Mouse (Mus musculus) G1E (cell line): Measurements from ENCODE around the gene Nckap1l. TPM values are rescaled to one million over a fixed set of nuclear protein-coding genes. Genes with fewer than 3 reads are reported as not detected.

Experiments
- ATAC-seq: 2 replicates; pipeline ENCODE4 v1.8.0; 2016; ENCODE audit warnings: mild to moderate bottlenecking; ENCODE audit not compliant: insufficient number of reproducible peaks, poor library complexity, low FRiP score, severe bottlenecking; ENCODE audit errors: extremely low read depth
- DNase-seq: peaks from one replicate; pipeline ENCODE4 v3.0.0; 2012; ENCODE audit warnings: low spot score
- H3K27me3 ChIP-seq: 2 replicates; pipeline ENCODE4 v1.6.1; 2012; ENCODE audit warnings: mild to moderate bottlenecking, low read length, inconsistent platforms; ENCODE audit not compliant: insufficient read depth
- H3K36me3 ChIP-seq: replicated peaks from 2 replicates; pipeline ENCODE3; 2012; ENCODE audit warnings: mild to moderate bottlenecking, inconsistent platforms
- H3K4me1 ChIP-seq: 2 replicates; pipeline ENCODE4 v1.6.1; 2012; ENCODE audit warnings: low read depth, low read length, inconsistent platforms, mixed read lengths; ENCODE audit not compliant: insufficient read depth
- H3K4me3 ChIP-seq: 2 replicates; pipeline ENCODE4 v1.5.1; 2012; ENCODE audit warnings: low read depth, mild to moderate bottlenecking, inconsistent platforms, low read length, moderate library complexity, mixed read lengths
- H3K9me3 ChIP-seq: replicated peaks from 2 replicates; pipeline ENCODE4 v1.6.1; 2012; ENCODE audit warnings: inconsistent platforms
- CTCF ChIP-seq: IDR thresholded peaks from 2 replicates; pipeline ENCODE4 v1.5.1; 2012; ENCODE audit warnings: low read depth, low read length, inconsistent platforms, mixed read lengths
- GATA1 ChIP-seq: IDR thresholded peaks from 2 replicates; pipeline ENCODE4 v1.6.1; 2012; ENCODE audit warnings: borderline replicate concordance, low read length, inconsistent platforms, mixed read lengths
- GATA2 ChIP-seq: IDR thresholded peaks from 2 replicates; pipeline ENCODE4 v1.6.1; 2012; ENCODE audit warnings: low read depth, low read length, inconsistent platforms, borderline replicate concordance
- POLR2AphosphoS5 ChIP-seq: IDR thresholded peaks from 2 replicates; pipeline ENCODE4 v1.6.1; 2012; ENCODE audit warnings: low read depth, low read length, inconsistent platforms; ENCODE audit not compliant: insufficient replicate concordance
- TAL1 ChIP-seq: conservative IDR thresholded peaks from 2 replicates; pipeline ENCODE4 v1.6.1; 2012; ENCODE audit warnings: low read depth, low read length, inconsistent platforms, mixed read lengths
- polyA plus RNA-seq: library from polyadenylated mRNA; stranded (reverse); fragments of >175 nt; gene quantifications from 2 replicates; pipeline ENCODE4 v1.2.3, GENCODE M21; 2012
- total RNA-seq, 2 experiments: library from RNA; stranded (forward) in 1 of 2; stranded (reverse) in 1 of 2; fragments of 200-1000 nt in 1 of 2; fragments of >200 nt in 1 of 2; fragmentation: Nextera tagmentation in 1 of 2; gene quantifications; 2 replicates each; pipeline ENCODE4 v1.2.3; 2014 to 2017

The Nckap1l gene
- total and polyA plus RNA-seq, 3 experiments: 3.9 to 21.1 (median 12.6) TPM

DNA sequence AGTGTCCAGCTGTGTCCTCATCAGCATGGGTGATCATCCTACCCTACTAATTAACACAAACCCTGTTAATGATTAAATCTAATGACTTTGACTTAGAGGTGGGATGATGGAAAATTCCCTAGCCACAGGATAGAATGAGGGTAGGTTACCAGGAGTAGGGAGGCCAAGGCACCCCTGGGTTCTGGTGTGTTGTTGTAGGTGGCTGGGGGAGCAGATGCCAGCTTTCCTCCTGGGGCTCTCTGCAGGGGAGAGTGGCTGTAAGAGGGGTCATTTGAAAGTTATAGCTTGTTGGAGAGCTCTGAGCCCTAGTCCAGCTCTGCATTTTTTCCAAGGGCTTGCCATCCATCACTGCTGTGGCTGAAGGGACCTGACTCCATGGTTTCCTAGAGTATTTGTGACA is 88.9 kb downstream of the Nckap1l start:
- ATAC-seq (no peak), DNase-seq (no peak)
- H3K27me3 ChIP-seq: peaks cover 10% of the 10 kb centered on the region
- no peaks in the 10 kb centered on the region for H3K9me3 ChIP-seq
- H3K4me1 ChIP-seq: no peaks in the 10 kb centered on the region
- no peak overlapping the region for H3K4me3 ChIP-seq
- no peak for TF ChIP-seq POLR2AphosphoS5
- TF ChIP-seq GATA2: no peak
- TF ChIP-seq GATA1: no peak
- no peak for TF ChIP-seq TAL1
- TF ChIP-seq CTCF: no peak
- H3K36me3 ChIP-seq: no peaks in the 10 kb centered on the region

DNA sequence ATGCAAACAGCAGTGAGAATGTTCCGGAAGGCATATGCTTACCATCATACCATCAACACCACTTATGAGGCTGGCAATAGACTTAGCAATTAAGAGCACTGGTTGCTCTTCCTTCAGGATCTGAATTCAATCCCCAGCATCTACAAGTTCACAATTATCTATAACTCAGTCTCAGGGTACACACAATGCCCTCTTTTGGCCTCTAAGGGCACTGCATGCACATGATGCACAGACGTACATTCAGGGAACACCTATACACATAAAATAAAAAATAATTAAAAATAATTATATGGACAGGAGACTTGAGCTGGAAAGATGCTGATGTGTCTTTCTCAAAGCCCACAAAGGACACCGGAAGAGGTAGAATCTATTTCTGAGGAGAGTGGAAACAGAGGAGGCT is 94.4 kb downstream of the Nckap1l start:
- TF ChIP-seq GATA2 (no peak), CTCF (no peak), TAL1 (no peak), POLR2AphosphoS5 (no peak), GATA1 (no peak)
- Histone ChIP-seq H3K9me3 (no peaks in the 10 kb centered on the region), H3K4me3 (no peak overlapping the region), H3K27me3 (no peaks in the 10 kb centered on the region), H3K4me1 (no peaks in the 10 kb centered on the region), H3K36me3 (no peaks in the 10 kb centered on the region)
- DNase-seq (no peak), ATAC-seq (no peak)

Other genes starting within 250 kb of the Nckap1l start
- gene Cbx5, start 214.0 kb upstream of the Nckap1l start, total RNA-seq (2014; fragmentation: Nextera tagmentation): 261 and 300 TPM in 2 replicates
- 215 and 278 TPM in 2 replicates for gene Cbx5, start 214.0 kb upstream of the Nckap1l start, total RNA-seq (2017)
- 7.0 and 9.5 TPM in 2 replicates for gene Cbx5, start 214.0 kb upstream of the Nckap1l start, polyA plus RNA-seq
- gene Hnrnpa1, start 213.4 kb upstream of the Nckap1l start, total RNA-seq (2014; fragmentation: Nextera tagmentation): 379 and 391 TPM in 2 replicates
- 797 and 984 TPM in 2 replicates for gene Hnrnpa1, start 213.4 kb upstream of the Nckap1l start, total RNA-seq (2017)
- gene Hnrnpa1, start 213.4 kb upstream of the Nckap1l start, polyA plus RNA-seq: 143 and 212 TPM in 2 replicates
- gene Nfe2, start 195.4 kb upstream of the Nckap1l start, total RNA-seq (2014; fragmentation: Nextera tagmentation): 254 and 313 TPM in 2 replicates
- gene Nfe2, start 195.4 kb upstream of the Nckap1l start, total RNA-seq (2017): 177 TPM in 2 replicates
- 151 and 155 TPM in 2 replicates for gene Nfe2, start 195.4 kb upstream of the Nckap1l start, polyA plus RNA-seq
- gene Copz1, start 181.1 kb upstream of the Nckap1l start, total RNA-seq (2014; fragmentation: Nextera tagmentation): 494 and 507 TPM in 2 replicates
- gene Copz1, start 181.1 kb upstream of the Nckap1l start, total RNA-seq (2017): 182 and 184 TPM in 2 replicates
- 72.4 and 97.2 TPM in 2 replicates for gene Copz1, start 181.1 kb upstream of the Nckap1l start, polyA plus RNA-seq
- not detected in 2 replicates for gene Gpr84, start 143.2 kb upstream of the Nckap1l start, total RNA-seq (2014; fragmentation: Nextera tagmentation)
- not detected in 2 replicates for gene Gpr84, start 143.2 kb upstream of the Nckap1l start, total RNA-seq (2017)
- not detected in 2 replicates for gene Gpr84, start 143.2 kb upstream of the Nckap1l start, polyA plus RNA-seq
- gene Zfp385a, start 113.7 kb upstream of the Nckap1l start, total RNA-seq (2014; fragmentation: Nextera tagmentation): 74.3 and 92.9 TPM in 2 replicates
- 2.0 TPM in 2 replicates for gene Zfp385a, start 113.7 kb upstream of the Nckap1l start, total RNA-seq (2017)
- gene Zfp385a, start 113.7 kb upstream of the Nckap1l start, polyA plus RNA-seq: 483 and 546 TPM in 2 replicates
- not detected in 2 replicates for gene Itga5, start 87.0 kb upstream of the Nckap1l start, total RNA-seq (2014; fragmentation: Nextera tagmentation)
- gene Itga5, start 87.0 kb upstream of the Nckap1l start, total RNA-seq (2017): 0.11 and 0.17 TPM in 2 replicates
- 0.62 and 0.75 TPM in 2 replicates for gene Itga5, start 87.0 kb upstream of the Nckap1l start, polyA plus RNA-seq
- not detected in 2 replicates for gene Gtsf1, start 23.3 kb upstream of the Nckap1l start, total RNA-seq (2014; fragmentation: Nextera tagmentation)
- gene Gtsf1, start 23.3 kb upstream of the Nckap1l start, total RNA-seq (2017): not detected in 2 replicates
- not detected in 2 replicates for gene Gtsf1, start 23.3 kb upstream of the Nckap1l start, polyA plus RNA-seq
- gene Gtsf2, start 5.3 kb upstream of the Nckap1l start, total RNA-seq (2014; fragmentation: Nextera tagmentation): not detected in 2 replicates
- gene Gtsf2, start 5.3 kb upstream of the Nckap1l start, total RNA-seq (2017): not detected in 2 replicates
- gene Gtsf2, start 5.3 kb upstream of the Nckap1l start, polyA plus RNA-seq: not detected in 2 replicates
- 2.6 and 3.1 TPM in 2 replicates for gene Pde1b, start 49.2 kb downstream of the Nckap1l start, total RNA-seq (2014; fragmentation: Nextera tagmentation)
- gene Pde1b, start 49.2 kb downstream of the Nckap1l start, total RNA-seq (2017): 1.5 and 1.9 TPM in 2 replicates
- 0.92 and 1.3 TPM in 2 replicates for gene Pde1b, start 49.2 kb downstream of the Nckap1l start, polyA plus RNA-seq
- gene Ppp1r1a, start 84.2 kb downstream of the Nckap1l start, total RNA-seq (2014; fragmentation: Nextera tagmentation): not detected in 2 replicates
- not detected in 2 replicates for gene Ppp1r1a, start 84.2 kb downstream of the Nckap1l start, total RNA-seq (2017)
- gene Ppp1r1a, start 84.2 kb downstream of the Nckap1l start, polyA plus RNA-seq: not detected in 2 replicates
- not detected in 2 replicates for gene Glycam1, start 111.3 kb downstream of the Nckap1l start, total RNA-seq (2014; fragmentation: Nextera tagmentation)
- gene Glycam1, start 111.3 kb downstream of the Nckap1l start, total RNA-seq (2017): not detected in 2 replicates
- gene Glycam1, start 111.3 kb downstream of the Nckap1l start, polyA plus RNA-seq: not detected in 2 replicates